Mouse (Mus musculus) hindbrain, embryonic 12.5 days (tissue): ENCODE results near the gene Ascl5. TPM values are rescaled to one million over a fixed set of nuclear protein-coding genes. Genes with fewer than 3 reads are reported as not detected.

Experiments
- ATAC-seq: fragments of 200-750 bp; cut with Nextera tagmentation; 2 replicates; pipeline ENCODE4 v1.8.0; 2017; ENCODE audit warnings: moderate TSS enrichment; ENCODE audit not compliant: low FRiP score
- H3K27ac ChIP-seq: fragments of 300-500 bp; sonication (generic); 2 replicates; pipeline ENCODE4 v1.5.1; 2016; ENCODE audit warnings: mild to moderate bottlenecking
- H3K27me3 ChIP-seq: fragments of 300-500 bp; sonication (generic); 2 replicates; pipeline ENCODE4 v1.6.1; 2016; ENCODE audit warnings: mild to moderate bottlenecking
- H3K36me3 ChIP-seq: fragments of 300-500 bp; sonication (generic); 2 replicates; pipeline ENCODE4 v1.6.1; 2016; ENCODE audit warnings: mild to moderate bottlenecking
- H3K4me1 ChIP-seq: fragments of 300-500 bp; sonication (generic); 2 replicates; pipeline ENCODE4 v1.6.1; 2016
- H3K4me2 ChIP-seq: fragments of 300-500 bp; sonication (generic); replicated peaks from 2 replicates; pipeline ENCODE4 v1.6.1; 2016; ENCODE audit warnings: mild to moderate bottlenecking
- H3K4me3 ChIP-seq: fragments of 300-500 bp; sonication (generic); 2 replicates; pipeline ENCODE4 v1.5.1; 2016; ENCODE audit warnings: mild to moderate bottlenecking
- H3K9ac ChIP-seq: fragments of 300-500 bp; sonication (generic); 2 replicates; pipeline ENCODE4 v1.6.1; 2016; ENCODE audit warnings: mild to moderate bottlenecking, moderate library complexity
- H3K9me3 ChIP-seq: fragments of 300-500 bp; sonication (generic); replicated peaks from 2 replicates; pipeline ENCODE4 v1.6.1; 2016; ENCODE audit warnings: mild to moderate bottlenecking
- WGBS: fragments of 180-500 bp; shearing (Covaris S2); methylation state at CpG from one replicate; pipeline ENCODE4 v1.1.7; 2016; 5-methylcytosine and 5-hydroxymethylcytosine counted together
- polyA plus RNA-seq: library from polyadenylated mRNA; unstranded; fragments of >200 nt; fragmentation: Nextera tagmentation; extraction: Ambion mirVana; gene quantifications from 2 replicates; pipeline ENCODE4 v1.2.1, GENCODE M21; 2016

The Ascl5 gene
- polyA plus RNA-seq: not detected in 2 replicates

- H3K36me3 ChIP-seq: no peaks in the 10 kb centered on the region
- ATAC-seq: peak; percentile 36
- H3K4me2 ChIP-seq: peak within 1 kb of the TSS; percentile 52
- peak within 1 kb of the TSS; percentile 36; the same call in 1 of the 2 replicates for H3K9ac ChIP-seq
- H3K4me1 ChIP-seq: peaks cover 11% of the 10 kb centered on the region
- H3K4me3 ChIP-seq: peak within 1 kb of the TSS; percentile 24
- H3K27me3 ChIP-seq: peaks cover 53% of the 10 kb centered on the region
- H3K27ac ChIP-seq: no peak within 1 kb of the TSS
- WGBS: 22% methylated on average over 29 of the region's 29 CpGs
- H3K9me3 ChIP-seq: no peaks in the 10 kb centered on the region
Observed at GRCm38 (mm10) chr1:136050312-136051012, at the start of gene Ascl5. Gene Ascl5 (plus strand): TSS chr1:136050804.

GRCm38 (mm10) chr1:136001438-136001837 is 49.2 kb upstream of the Ascl5 start:
- Histone ChIP-seq H3K4me3 (no peak overlapping the region), H3K4me1 (no peaks in the 10 kb centered on the region), H3K4me2 (no peak overlapping the region), H3K27me3 (peaks cover 5% of the 10 kb centered on the region), H3K9me3 (no peaks in the 10 kb centered on the region), H3K9ac (no peak overlapping the region), H3K36me3 (no peaks in the 10 kb centered on the region), H3K27ac (no peak overlapping the region)
- no peak for ATAC-seq
- 93% methylated on average over 2 of the region's 2 CpGs for WGBS

- H3K9me3 ChIP-seq: no peaks in the 10 kb centered on the region
- no peak within 1 kb of the TSS for H3K27ac ChIP-seq
- peaks cover 11% of the 10 kb centered on the region for H3K4me1 ChIP-seq
- no peaks in the 10 kb centered on the region for H3K36me3 ChIP-seq
- peaks cover 27% of the 10 kb centered on the region for H3K27me3 ChIP-seq
- no peak for ATAC-seq
- H3K4me2 ChIP-seq: peak within 1 kb of the TSS; percentile 52
- 83% methylated on average over 3 of the region's 3 CpGs for WGBS
- H3K4me3 ChIP-seq: no peak within 1 kb of the TSS; the same call in 1 of the 2 replicates
- no peak within 1 kb of the TSS for H3K9ac ChIP-seq
Observed at GRCm38 (mm10) chr1:136006292-136006748, 44.3 kb upstream of the Ascl5 start, which contains the start of gene Igfn1. Gene Igfn1 (minus strand): TSS chr1:136006342.

DNA sequence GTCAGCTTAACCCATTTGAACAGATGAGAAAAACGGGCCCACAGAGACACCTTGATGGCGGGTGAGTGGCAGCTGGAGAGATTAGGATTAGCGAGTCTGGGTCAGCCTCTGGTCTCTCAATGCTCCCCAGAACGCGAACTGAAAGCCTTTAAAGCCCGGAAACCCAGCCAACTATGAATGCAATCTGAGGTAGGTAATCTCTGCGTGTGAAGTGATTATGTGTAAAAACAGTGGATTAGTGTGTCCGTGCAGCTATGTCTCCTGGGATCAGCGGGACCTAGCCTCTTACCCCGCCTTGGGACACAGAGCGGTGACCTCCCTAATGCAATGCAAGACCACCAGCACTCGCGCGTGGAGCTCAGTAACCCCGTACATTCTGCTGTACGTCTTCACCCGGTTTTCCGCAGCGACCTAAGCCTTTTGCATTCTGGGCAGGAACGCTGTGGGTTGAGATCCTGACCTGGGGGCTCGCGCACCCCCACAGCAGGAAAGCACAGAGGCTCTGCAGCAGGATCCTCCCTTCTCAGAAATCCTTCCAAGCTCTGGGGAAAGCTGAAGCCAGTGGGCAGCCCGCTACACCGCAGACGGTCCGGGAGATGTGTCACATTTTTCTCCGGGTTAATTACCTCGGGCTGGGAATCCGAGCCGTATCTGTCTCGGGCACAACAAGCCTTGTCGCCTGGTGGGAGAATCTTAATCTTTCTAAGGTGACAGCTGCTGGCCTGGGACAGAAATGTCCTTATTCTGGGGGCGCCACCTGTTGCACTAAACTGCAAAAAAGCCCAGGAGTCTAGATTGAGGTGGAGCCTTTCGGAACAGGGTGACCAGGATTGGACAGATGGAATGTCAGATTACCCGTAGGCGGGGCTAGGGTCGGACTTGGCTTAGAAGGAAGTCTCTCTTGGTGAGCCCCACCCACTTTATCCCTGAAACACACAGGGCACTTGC is 43.1 kb upstream of the Ascl5 start, which contains the start of gene Tmem9:
Gene Tmem9, plus strand, starts transcription at position 940 of the 948 bp plus-strand sequence.
- H3K4me1 ChIP-seq: peaks cover 11% of the 10 kb centered on the region
- peaks cover 27% of the 10 kb centered on the region for H3K27me3 ChIP-seq
- H3K27ac ChIP-seq: no peak within 1 kb of the TSS
- 3% methylated on average over 37 of the region's 37 CpGs for WGBS
- peak within 1 kb of the TSS; percentile 38 for H3K4me3 ChIP-seq
- H3K9me3 ChIP-seq: no peaks in the 10 kb centered on the region
- H3K9ac ChIP-seq: no peak within 1 kb of the TSS
- no peaks in the 10 kb centered on the region for H3K36me3 ChIP-seq
- peak within 1 kb of the TSS; percentile 52 for H3K4me2 ChIP-seq
- peak; percentile 77 for ATAC-seq

GRCm38 (mm10) chr1:136008159-136008533 is 42.5 kb upstream of the Ascl5 start:
- H3K27ac ChIP-seq: no peak overlapping the region
- peak; percentile 2; the same call in 1 of the 2 replicates for ATAC-seq
- peak overlapping the region; percentile 38 for H3K4me3 ChIP-seq
- H3K36me3 ChIP-seq: no peaks in the 10 kb centered on the region
- no peak overlapping the region for H3K9ac ChIP-seq
- H3K27me3 ChIP-seq: peaks cover 27% of the 10 kb centered on the region
- H3K4me1 ChIP-seq: peaks cover 11% of the 10 kb centered on the region
- H3K4me2 ChIP-seq: peak overlapping the region; percentile 52
- H3K9me3 ChIP-seq: no peaks in the 10 kb centered on the region
- WGBS: 23% methylated on average over 8 of the region's 8 CpGs

DNA sequence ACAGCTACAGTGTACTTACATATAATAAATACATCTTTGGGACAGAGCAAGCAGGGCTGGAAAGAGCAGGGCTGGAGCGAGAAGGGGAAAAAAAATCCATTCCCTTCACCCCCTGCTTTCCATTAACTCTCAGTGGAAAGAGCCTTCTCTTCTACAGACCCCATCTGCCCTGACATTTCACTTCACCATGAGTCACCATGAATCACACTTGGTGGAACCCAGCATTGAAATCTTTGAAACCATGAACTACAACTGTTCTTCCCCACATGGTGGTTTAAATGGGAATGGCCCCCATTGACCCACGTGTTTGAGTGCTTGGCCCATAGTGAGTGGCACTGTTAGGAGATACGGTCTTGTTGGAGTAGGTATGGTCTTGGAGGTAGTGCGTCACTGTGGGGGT is 40.4 kb upstream of the Ascl5 start:
- no peak overlapping the region for H3K4me2 ChIP-seq
- 86% methylated on average over 4 of the region's 4 CpGs for WGBS
- peaks cover 11% of the 10 kb centered on the region for H3K4me1 ChIP-seq
- ATAC-seq: no peak
- no peaks in the 10 kb centered on the region for H3K36me3 ChIP-seq
- H3K4me3 ChIP-seq: no peak overlapping the region
- H3K27ac ChIP-seq: no peak overlapping the region
- no peak overlapping the region for H3K9ac ChIP-seq
- H3K9me3 ChIP-seq: no peaks in the 10 kb centered on the region
- H3K27me3 ChIP-seq: peaks cover 27% of the 10 kb centered on the region

DNA sequence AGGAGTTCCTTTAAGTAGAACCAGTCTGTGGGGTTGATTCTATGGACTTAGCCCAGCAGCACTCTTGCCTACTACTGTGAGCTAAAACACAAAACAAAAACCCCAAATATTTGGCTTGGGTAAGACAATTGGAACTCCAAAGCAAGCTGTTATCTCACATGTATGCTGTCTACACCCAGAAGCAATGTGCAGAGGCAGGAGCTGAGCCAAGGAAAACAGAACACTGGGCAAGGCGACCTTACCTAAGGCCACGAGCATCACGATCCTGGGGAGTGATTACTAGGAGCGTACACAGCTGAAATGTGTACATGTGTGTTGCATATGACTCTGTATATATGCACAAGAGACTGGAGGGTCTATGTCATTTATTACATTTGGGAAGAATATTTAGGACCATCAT is 37.1 kb upstream of the Ascl5 start:
- H3K4me3 ChIP-seq: no peak overlapping the region
- no peak overlapping the region for H3K9ac ChIP-seq
- H3K4me2 ChIP-seq: no peak overlapping the region
- no peak overlapping the region for H3K27ac ChIP-seq
- peaks cover 4% of the 10 kb centered on the region for H3K4me1 ChIP-seq
- WGBS: 85% methylated on average over 4 of the region's 4 CpGs
- H3K27me3 ChIP-seq: 0 out of 2 replicates have a peak, but pooled peaks cover 7% of the 10 kb centered on the region
- no peaks in the 10 kb centered on the region for H3K9me3 ChIP-seq
- H3K36me3 ChIP-seq: no peaks in the 10 kb centered on the region
- no peak for ATAC-seq

- WGBS: 77% methylated on average over 2 of the region's 2 CpGs
- no peak for ATAC-seq
- no peaks in the 10 kb centered on the region for H3K36me3 ChIP-seq
- no peak overlapping the region for H3K4me2 ChIP-seq
- H3K9ac ChIP-seq: no peak overlapping the region
- no peaks in the 10 kb centered on the region for H3K9me3 ChIP-seq
- no peak overlapping the region for H3K27ac ChIP-seq
- peaks cover 15% of the 10 kb centered on the region for H3K4me1 ChIP-seq
- no peaks in the 10 kb centered on the region for H3K27me3 ChIP-seq
- H3K4me3 ChIP-seq: no peak overlapping the region
Observed at GRCm38 (mm10) chr1:136014796-136015502, 35.7 kb upstream of the Ascl5 start.

- Histone ChIP-seq H3K27me3 (no peaks in the 10 kb centered on the region), H3K4me2 (0 out of 2 replicates have a peak overlapping the region, but pooled peaks have one; percentile 9), H3K4me1 (peaks cover 15% of the 10 kb centered on the region), H3K9me3 (no peaks in the 10 kb centered on the region), H3K9ac (no peak overlapping the region), H3K4me3 (no peak overlapping the region), H3K27ac (no peak overlapping the region), H3K36me3 (peaks cover 16% of the 10 kb centered on the region)
- ATAC-seq: peak; percentile 64
- WGBS: 77% methylated on average over 2 of the region's 2 CpGs
Observed at GRCm38 (mm10) chr1:136017307-136017706, 33.3 kb upstream of the Ascl5 start.

- Histone ChIP-seq H3K27ac (peak overlapping the region; percentile 78), H3K27me3 (no peaks in the 10 kb centered on the region), H3K9me3 (no peaks in the 10 kb centered on the region), H3K9ac (peak overlapping the region; percentile 85), H3K4me2 (peak overlapping the region; percentile 89), H3K4me3 (peak overlapping the region; percentile 72), H3K4me1 (peaks cover 15% of the 10 kb centered on the region), H3K36me3 (peaks cover 22% of the 10 kb centered on the region)
- ATAC-seq: peak; percentile 99
- 0% methylated on average over 22 of the region's 22 CpGs for WGBS
Observed at GRCm38 (mm10) chr1:136017907-136018313, 32.7 kb upstream of the Ascl5 start.

GRCm38 (mm10) chr1:136018390-136019189 is 32.0 kb upstream of the Ascl5 start:
- Histone ChIP-seq H3K27me3 (no peaks in the 10 kb centered on the region), H3K9ac (peak overlapping the region; percentile 85), H3K4me3 (peak overlapping the region; percentile 72), H3K4me2 (peak overlapping the region; percentile 89), H3K9me3 (no peaks in the 10 kb centered on the region), H3K36me3 (peaks cover 27% of the 10 kb centered on the region), H3K27ac (peak overlapping the region; percentile 78), H3K4me1 (peaks cover 15% of the 10 kb centered on the region)
- peak; percentile 66 for ATAC-seq
- 7% methylated on average over 24 of the region's 24 CpGs for WGBS
